Mouse (Mus musculus): Measurements from ENCODE around the gene Gc. TPM values are rescaled to one million over a fixed set of nuclear protein-coding genes. Genes with fewer than 3 reads are reported as not detected.

Gene Gc
- 0.64 TPM in 1 of 2 replicates, not detected in the other for polyA plus RNA-seq (2014; fragmentation: Nextera tagmentation; extraction: Ambion mirVana)

GRCm38 (mm10) chr5:89457554-89458062 is at the start of gene Gc:
Gene Gc, minus strand, starts transcription at chr5:89457898.
- Histone ChIP-seq H3K9me3 (replicated peaks; ENCODE audit: control insufficient read depth, low read length) (no peaks in the 10 kb centered on the region), H3K36me3 (ENCODE audit: control insufficient read depth, insufficient read depth, low read length) (no peaks in the 10 kb centered on the region), H3K27me3 (ENCODE audit: control insufficient read depth, insufficient read depth, low read length) (no peaks in the 10 kb centered on the region), H3K4me2 (no peak within 1 kb of the TSS), H3K4me1 (ENCODE audit: control insufficient read depth, insufficient read depth, low read length) (no peaks in the 10 kb centered on the region), H3K27ac (ENCODE audit: low read depth, low read length) (no peak within 1 kb of the TSS), H3K4me3 (ENCODE audit: low read depth, low read length) (no peak within 1 kb of the TSS), H3K9ac (ENCODE audit: low read depth, low read length) (no peak within 1 kb of the TSS)
- no peak for ATAC-seq (replicated peaks; ENCODE audit: insufficient number of reproducible peaks, low FRiP score, low TSS enrichment)
- 71% methylated on average over 5 of the region's 5 CpGs for whole genome bisulfite sequencing (ENCODE audit: insufficient replicate concordance)

DNA sequence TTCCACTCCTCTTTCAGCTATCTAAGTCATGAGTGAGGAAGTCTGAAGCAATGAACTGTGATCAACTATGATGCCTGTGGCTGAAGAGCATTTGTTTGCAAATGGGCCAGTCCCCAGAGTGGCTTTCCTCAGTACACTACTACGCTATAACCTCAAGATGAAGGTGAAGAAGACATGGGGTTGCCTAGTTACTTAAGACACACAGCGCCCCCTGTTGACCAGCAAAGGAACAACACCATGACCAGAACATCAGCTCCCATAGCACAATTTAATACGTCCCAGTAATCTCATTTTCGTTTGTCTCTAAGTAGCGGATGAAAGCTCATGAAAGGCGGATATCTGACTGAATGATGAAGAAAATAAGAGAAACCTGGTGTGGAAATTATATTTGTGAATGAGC is 42.5 kb upstream of the Gc start:
- 44% methylated on average over 6 of the region's 6 CpGs for WGBS (ENCODE audit: insufficient replicate concordance)
- Histone ChIP-seq H3K4me1 (ENCODE audit: control insufficient read depth, insufficient read depth, low read length) (no peaks in the 10 kb centered on the region), H3K27me3 (ENCODE audit: control insufficient read depth, insufficient read depth, low read length) (no peaks in the 10 kb centered on the region), H3K4me2 (no peak overlapping the region), H3K4me3 (ENCODE audit: low read depth, low read length) (no peak overlapping the region), H3K36me3 (ENCODE audit: control insufficient read depth, insufficient read depth, low read length) (no peaks in the 10 kb centered on the region), H3K9ac (ENCODE audit: low read depth, low read length) (no peak overlapping the region), H3K9me3 (replicated peaks; ENCODE audit: control insufficient read depth, low read length) (no peaks in the 10 kb centered on the region), H3K27ac (ENCODE audit: low read depth, low read length) (no peak overlapping the region)
- ATAC-seq (replicated peaks; ENCODE audit: insufficient number of reproducible peaks, low FRiP score, low TSS enrichment): no peak

DNA sequence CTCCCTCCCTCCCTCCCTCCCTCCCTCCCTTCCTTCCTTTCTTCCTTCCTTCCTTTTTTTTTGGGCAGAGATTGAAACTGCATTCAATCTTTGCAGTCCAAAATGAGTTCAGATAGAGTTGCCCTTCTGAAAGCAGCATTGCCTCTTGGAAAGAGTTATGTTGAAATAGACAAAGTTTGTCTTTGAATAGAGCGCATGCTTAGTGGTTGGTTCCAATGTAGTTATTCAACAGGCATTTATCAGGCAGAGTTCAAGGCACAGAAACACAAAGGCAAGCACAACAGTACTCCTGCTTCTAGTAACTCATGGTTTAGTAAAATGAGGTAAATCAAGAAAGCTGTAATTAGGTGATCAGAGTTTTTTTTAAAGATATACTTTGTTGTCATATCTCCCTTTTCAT is 34.9 kb upstream of the Gc start:
- no peaks in the 10 kb centered on the region for H3K27me3 ChIP-seq (ENCODE audit: control insufficient read depth, insufficient read depth, low read length)
- H3K27ac ChIP-seq (ENCODE audit: low read depth, low read length): no peak overlapping the region
- H3K4me2 ChIP-seq: no peak overlapping the region
- H3K9me3 ChIP-seq (replicated peaks; ENCODE audit: control insufficient read depth, low read length): no peaks in the 10 kb centered on the region
- no peaks in the 10 kb centered on the region for H3K4me1 ChIP-seq (ENCODE audit: control insufficient read depth, insufficient read depth, low read length)
- H3K4me3 ChIP-seq (ENCODE audit: low read depth, low read length): no peak overlapping the region
- WGBS (ENCODE audit: insufficient replicate concordance): 81% methylated on average over 1 of the region's 1 CpGs
- ATAC-seq (replicated peaks; ENCODE audit: insufficient number of reproducible peaks, low FRiP score, low TSS enrichment): no peak
- no peak overlapping the region for H3K9ac ChIP-seq (ENCODE audit: low read depth, low read length)
- no peaks in the 10 kb centered on the region for H3K36me3 ChIP-seq (ENCODE audit: control insufficient read depth, insufficient read depth, low read length)

DNA sequence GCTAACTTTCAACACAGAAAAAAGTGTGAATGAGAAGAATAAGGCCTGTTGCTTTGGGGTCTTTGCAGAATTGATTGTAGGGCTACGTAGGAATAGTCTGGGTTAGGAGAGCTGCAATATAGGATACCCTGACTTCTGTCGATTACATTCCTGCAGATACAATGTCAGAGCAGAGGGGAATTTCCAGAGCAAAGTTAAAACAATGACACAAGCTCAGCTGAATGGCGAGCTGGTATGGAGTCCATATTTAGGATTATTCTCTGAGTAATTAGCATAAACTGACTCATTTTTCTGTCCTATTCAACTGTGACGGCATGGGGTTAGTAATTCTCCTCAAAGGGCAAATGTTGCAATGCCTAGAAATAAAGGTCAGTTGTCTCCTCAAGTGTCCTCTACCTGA is 12.8 kb upstream of the Gc start:
- no peaks in the 10 kb centered on the region for H3K4me1 ChIP-seq (ENCODE audit: control insufficient read depth, insufficient read depth, low read length)

GRCm38 (mm10) chr5:89467886-89468285 is 10.2 kb upstream of the Gc start:
- Histone ChIP-seq H3K27ac (ENCODE audit: low read depth, low read length) (no peak overlapping the region), H3K4me1 (ENCODE audit: control insufficient read depth, insufficient read depth, low read length) (no peaks in the 10 kb centered on the region; the same call in 1 of the 2 replicates), H3K36me3 (ENCODE audit: control insufficient read depth, insufficient read depth, low read length) (no peaks in the 10 kb centered on the region), H3K9ac (ENCODE audit: low read depth, low read length) (no peak overlapping the region), H3K9me3 (replicated peaks; ENCODE audit: control insufficient read depth, low read length) (no peaks in the 10 kb centered on the region), H3K4me2 (no peak overlapping the region), H3K4me3 (ENCODE audit: low read depth, low read length) (no peak overlapping the region), H3K27me3 (ENCODE audit: control insufficient read depth, insufficient read depth, low read length) (no peaks in the 10 kb centered on the region)
- ATAC-seq (replicated peaks; ENCODE audit: insufficient number of reproducible peaks, low FRiP score, low TSS enrichment): no peak
- WGBS (ENCODE audit: insufficient replicate concordance): 73% methylated on average over 2 of the region's 2 CpGs

More for the DNA sequence above, 12.8 kb upstream of the Gc start:
- Histone ChIP-seq H3K36me3 (ENCODE audit: control insufficient read depth, insufficient read depth, low read length) (no peaks in the 10 kb centered on the region), H3K9ac (ENCODE audit: low read depth, low read length) (no peak overlapping the region), H3K9me3 (replicated peaks; ENCODE audit: control insufficient read depth, low read length) (no peaks in the 10 kb centered on the region), H3K27me3 (ENCODE audit: control insufficient read depth, insufficient read depth, low read length) (no peaks in the 10 kb centered on the region), H3K4me3 (ENCODE audit: low read depth, low read length) (no peak overlapping the region), H3K4me2 (no peak overlapping the region), H3K27ac (ENCODE audit: low read depth, low read length) (no peak overlapping the region)
- WGBS (ENCODE audit: insufficient replicate concordance): 75% methylated on average over 4 of the region's 4 CpGs
- no peak for ATAC-seq (replicated peaks; ENCODE audit: insufficient number of reproducible peaks, low FRiP score, low TSS enrichment)

DNA sequence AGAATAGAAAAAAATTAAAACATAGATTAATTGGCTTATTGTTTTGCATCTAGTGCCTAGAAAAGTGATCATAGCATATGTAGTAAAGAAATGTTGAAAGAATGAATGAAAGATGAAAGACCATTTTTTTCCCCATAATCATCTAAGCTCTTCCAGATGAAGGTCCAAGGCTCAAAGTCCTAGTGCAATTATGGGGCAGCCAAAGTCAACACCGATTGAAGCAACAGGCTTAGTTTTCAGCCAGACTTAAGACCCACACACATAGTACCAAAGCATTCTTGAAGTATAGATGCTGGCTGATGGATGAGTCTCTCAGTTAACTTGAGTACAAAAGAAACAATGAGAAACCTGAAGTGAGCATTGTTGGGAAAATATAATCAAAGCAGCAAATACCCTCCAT is 9.3 kb upstream of the Gc start:
- no peaks in the 10 kb centered on the region for H3K27me3 ChIP-seq (ENCODE audit: control insufficient read depth, insufficient read depth, low read length)
- no peaks in the 10 kb centered on the region for H3K36me3 ChIP-seq (ENCODE audit: control insufficient read depth, insufficient read depth, low read length)
- H3K9me3 ChIP-seq (replicated peaks; ENCODE audit: control insufficient read depth, low read length): no peaks in the 10 kb centered on the region
- no peaks in the 10 kb centered on the region; the same call in 1 of the 2 replicates for H3K4me1 ChIP-seq (ENCODE audit: control insufficient read depth, insufficient read depth, low read length)
- H3K9ac ChIP-seq (ENCODE audit: low read depth, low read length): no peak overlapping the region
- 83% methylated on average over 1 of the region's 1 CpGs for WGBS (ENCODE audit: insufficient replicate concordance)
- ATAC-seq (replicated peaks; ENCODE audit: insufficient number of reproducible peaks, low FRiP score, low TSS enrichment): no peak
- no peak overlapping the region for H3K4me3 ChIP-seq (ENCODE audit: low read depth, low read length)
- no peak overlapping the region for H3K4me2 ChIP-seq
- H3K27ac ChIP-seq (ENCODE audit: low read depth, low read length): no peak overlapping the region

DNA sequence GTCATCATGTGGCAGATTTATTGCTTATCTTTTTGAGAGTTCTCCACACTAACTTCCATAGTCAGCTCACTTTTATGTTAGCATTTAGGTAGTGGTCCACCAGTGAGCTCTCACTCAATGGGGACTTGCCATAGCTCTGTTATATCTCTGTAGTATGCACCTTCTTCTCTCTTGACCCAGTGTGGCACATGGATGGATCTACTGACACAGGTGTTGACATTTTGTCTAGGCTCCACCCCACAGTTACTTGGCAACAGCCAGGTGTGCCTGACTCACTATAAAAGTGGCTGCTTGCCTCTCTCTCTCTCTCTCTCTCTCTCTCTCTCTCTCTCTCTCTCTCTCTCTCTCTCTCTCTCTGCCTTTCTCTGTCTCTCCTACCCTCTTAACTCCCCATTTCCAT is 8.6 kb upstream of the Gc start:
- Histone ChIP-seq H3K4me3 (ENCODE audit: low read depth, low read length) (no peak overlapping the region), H3K27ac (ENCODE audit: low read depth, low read length) (no peak overlapping the region), H3K9me3 (replicated peaks; ENCODE audit: control insufficient read depth, low read length) (no peaks in the 10 kb centered on the region), H3K36me3 (ENCODE audit: control insufficient read depth, insufficient read depth, low read length) (no peaks in the 10 kb centered on the region), H3K27me3 (ENCODE audit: control insufficient read depth, insufficient read depth, low read length) (no peaks in the 10 kb centered on the region), H3K9ac (ENCODE audit: low read depth, low read length) (no peak overlapping the region), H3K4me1 (ENCODE audit: control insufficient read depth, insufficient read depth, low read length) (no peaks in the 10 kb centered on the region; the same call in 1 of the 2 replicates), H3K4me2 (no peak overlapping the region)
- ATAC-seq (replicated peaks; ENCODE audit: insufficient number of reproducible peaks, low FRiP score, low TSS enrichment): no peak

DNA sequence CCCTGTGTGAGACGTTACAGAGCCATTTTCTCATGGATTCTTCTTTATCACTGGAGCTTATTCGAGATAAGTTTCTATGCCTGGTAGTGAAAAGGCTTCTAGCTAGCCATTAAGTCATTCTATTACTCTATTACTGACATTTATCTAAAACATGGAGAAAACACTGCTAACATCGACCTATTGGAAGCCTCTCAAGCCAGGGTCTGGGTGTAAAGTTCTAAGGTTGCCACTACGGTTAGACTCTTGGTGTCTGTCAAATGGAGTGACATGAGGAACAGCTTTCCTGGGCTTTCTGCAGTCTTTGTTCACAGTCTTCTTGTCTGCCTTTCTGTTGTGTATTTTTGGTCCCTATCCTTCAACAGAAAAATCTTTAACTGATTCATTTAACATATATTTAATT is 4.1 kb upstream of the Gc start:
- WGBS (ENCODE audit: insufficient replicate concordance): 62% methylated on average over 4 of the region's 4 CpGs
- Histone ChIP-seq H3K9ac (ENCODE audit: low read depth, low read length) (no peak overlapping the region), H3K9me3 (replicated peaks; ENCODE audit: control insufficient read depth, low read length) (no peaks in the 10 kb centered on the region), H3K27ac (ENCODE audit: low read depth, low read length) (no peak overlapping the region), H3K4me2 (no peak overlapping the region), H3K4me1 (ENCODE audit: control insufficient read depth, insufficient read depth, low read length) (no peaks in the 10 kb centered on the region; the same call in 1 of the 2 replicates), H3K27me3 (ENCODE audit: control insufficient read depth, insufficient read depth, low read length) (no peaks in the 10 kb centered on the region), H3K36me3 (ENCODE audit: control insufficient read depth, insufficient read depth, low read length) (no peaks in the 10 kb centered on the region), H3K4me3 (ENCODE audit: low read depth, low read length) (no peak overlapping the region)
- no peak for ATAC-seq (replicated peaks; ENCODE audit: insufficient number of reproducible peaks, low FRiP score, low TSS enrichment)

- H3K36me3 ChIP-seq (ENCODE audit: control insufficient read depth, insufficient read depth, low read length): no peaks in the 10 kb centered on the region
These were observed 1.9 kb upstream of the Gc start for GRCm38 (mm10) chr5:89459591-89459990.

More at GRCm38 (mm10) chr5:89459591-89459990, 1.9 kb upstream of the Gc start:
- Histone ChIP-seq H3K4me1 (ENCODE audit: control insufficient read depth, insufficient read depth, low read length) (no peaks in the 10 kb centered on the region; the same call in 1 of the 2 replicates), H3K4me3 (ENCODE audit: low read depth, low read length) (no peak overlapping the region), H3K9me3 (replicated peaks; ENCODE audit: control insufficient read depth, low read length) (no peaks in the 10 kb centered on the region), H3K9ac (ENCODE audit: low read depth, low read length) (no peak overlapping the region), H3K27ac (ENCODE audit: low read depth, low read length) (no peak overlapping the region), H3K4me2 (no peak overlapping the region), H3K27me3 (ENCODE audit: control insufficient read depth, insufficient read depth, low read length) (no peaks in the 10 kb centered on the region)
- ATAC-seq (replicated peaks; ENCODE audit: insufficient number of reproducible peaks, low FRiP score, low TSS enrichment): no peak
